Comparison of ENCODE assay signal across 8 mouse cellular contexts in the genomic region with DNA sequence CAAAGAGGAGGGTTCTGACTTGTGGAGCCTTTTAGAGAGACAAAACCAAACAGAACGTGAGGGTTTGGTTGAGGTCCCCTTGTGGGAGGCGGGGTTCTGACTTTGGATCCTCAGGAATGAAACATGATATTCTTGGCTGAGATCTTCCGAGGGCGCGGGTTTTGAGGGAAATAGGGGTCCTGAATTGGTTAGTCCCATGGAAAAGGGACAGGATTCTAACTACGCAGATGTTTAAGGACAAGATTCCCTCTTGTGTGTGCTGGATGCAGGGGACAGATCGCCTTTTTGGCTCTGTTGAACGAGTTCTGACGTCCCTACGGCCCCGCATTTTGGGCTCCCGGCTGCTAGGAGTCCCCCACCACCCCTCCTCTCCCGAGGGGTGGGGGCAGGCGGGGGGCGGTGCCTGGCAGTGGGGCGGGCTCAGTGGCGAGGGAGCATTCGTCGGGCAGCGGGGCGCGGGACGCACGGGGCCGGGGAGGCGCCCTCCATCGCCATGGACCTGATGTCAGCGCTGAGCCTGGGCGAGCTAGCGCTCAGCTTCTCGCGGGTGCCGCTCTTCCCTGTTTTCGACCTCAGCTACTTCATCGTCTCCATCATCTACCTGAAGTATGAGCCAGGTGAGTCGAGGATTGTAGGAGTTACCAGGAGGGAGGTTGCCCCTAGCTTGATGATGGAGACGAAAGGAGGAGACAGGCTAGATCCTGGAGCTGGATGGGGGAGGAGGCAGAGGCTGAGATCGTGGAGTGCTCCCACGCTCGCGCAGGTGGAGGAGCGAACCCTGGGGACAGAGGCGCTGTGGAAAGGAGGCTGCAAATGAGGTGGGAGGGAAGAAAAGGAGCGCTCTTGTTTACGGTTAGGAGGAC. TPM values are rescaled to one million over a fixed set of nuclear protein-coding genes. Genes with fewer than 3 reads are reported as not detected.
DNase-seq lines count a peak whose midpoint lies in the region; ATAC-seq and TF ChIP-seq lines count a peak whose summit lies in the region.

A gene (plus strand): TSS at position 445 of the 863 bp plus-strand sequence.

- no peak for TF ChIP-seq CTCF in hindbrain, postnatal 0 days (IDR thresholded peaks at IDR 0.05; ENCODE audit: low read depth)

- peaks cover 21% of the 10 kb centered on the region for H3K36me3 ChIP-seq in hindbrain, postnatal 0 days (ENCODE audit: insufficient read depth, low read length)

- 1% methylated on average over 45 of the region's 45 CpGs for WGBS in hindbrain, postnatal 0 days

- no peaks in the 10 kb centered on the region for H3K27me3 ChIP-seq in hindbrain, postnatal 0 days (ENCODE audit: insufficient read depth, low read length)

- H3K4me3 ChIP-seq in hindbrain, postnatal 0 days (ENCODE audit: low read length) = peak within 1 kb of the TSS; percentile 79

- peak within 1 kb of the TSS; percentile 91 for H3K27ac ChIP-seq in hindbrain, postnatal 0 days

- H3K4me2 ChIP-seq in hindbrain, postnatal 0 days (ENCODE audit: low read depth, low read length) = peak within 1 kb of the TSS; percentile 93

- peak; percentile 78 for DNase-seq in adipocyte (ENCODE audit: low spot score)
- peak; percentile 80 to 83 for DNase-seq in gastrocnemius, adult 8-10 months (ENCODE audit: low spot score in 2 of 2)
- peak; percentile 75 for DNase-seq in hindbrain, postnatal 0 days (ENCODE audit: low spot score)
- DNase-seq in left cerebral cortex, postnatal 10 days (ENCODE audit: extremely low spot score in 1 of 2, low spot score in 2 of 2) = peak; percentile 61 to 90
- peak; percentile 87 for DNase-seq in right cerebral cortex, postnatal 25 days
- DNase-seq in urinary bladder, postnatal 36 days (ENCODE audit: low spot score in 2 of 2) = peak; percentile 74 to 76

- no peaks in the 10 kb centered on the region for H3K9me3 ChIP-seq in hindbrain, postnatal 0 days (ENCODE audit: low read length)

- intact Hi-C loops in left cerebral cortex, postnatal 10 days (cut with DNase I) = no loop called here

- H3K4me1 ChIP-seq in hindbrain, postnatal 0 days (ENCODE audit: insufficient read depth, low read length) = peaks cover 11% of the 10 kb centered on the region

- H3K9ac ChIP-seq in hindbrain, postnatal 0 days (replicated peaks; ENCODE audit: low read length) = peak within 1 kb of the TSS; percentile 71

- peak; percentile 26 for ATAC-seq in common myeloid progenitor, adult 5-6 weeks (replicated peaks; ENCODE audit: low read depth, poor library complexity, severe bottlenecking)
- ATAC-seq in hindbrain, postnatal 0 days = peak; percentile 44
- peak; percentile 39 for ATAC-seq in megakaryocyte progenitor cell, adult 5-6 weeks (replicated peaks; ENCODE audit: poor library complexity)

RNA-seq across cellular contexts. Expression of the gene that starts here (rescaled TPM):
- total RNA-seq in common myeloid progenitor, adult 5-6 weeks (2017) = 0.59 and 0.97 TPM in 2 replicates
- 1,000 to 10,000 TPM; 1,273 to 1,305 (median 1,290) TPM for total RNA-seq in gastrocnemius, adult 8-10 months (2022)
- total RNA-seq in hindbrain, postnatal 0 days (2014; rRNA removed) = 63.4 and 71.8 TPM in 2 replicates
- 42.4 and 47.7 TPM in 2 replicates for polyA plus RNA-seq in hindbrain, postnatal 0 days (2015; fragmentation: Nextera tagmentation; extraction: Ambion mirVana)
- 10 to 100 TPM; 91.3 to 98.5 TPM for total RNA-seq in left cerebral cortex, postnatal 10 days (2021)
- 0.42 and 1.1 TPM in 2 replicates for total RNA-seq in megakaryocyte progenitor cell, adult 5-6 weeks (2015)
- total RNA-seq in megakaryocyte progenitor cell, adult 5-6 weeks (2017) = 0.58 and 1.6 TPM in 2 replicates

Comparison
In these comparisons a context has a peak if more than half of its experiments do, and no peak if none do; other contexts are left out.
1. Peak in every context shown above with its lines: DNase-seq, ATAC-seq, H3K4me3 ChIP-seq and H3K27ac ChIP-seq.
2. RNA of the gene that starts here (total RNA-seq): 1,273 to 1,305 TPM in gastrocnemius, adult 8-10 months, 91.3 to 98.5 TPM in left cerebral cortex, postnatal 10 days and 63.4 to 71.8 TPM in hindbrain, postnatal 0 days; 0.42 to 1.6 TPM in megakaryocyte progenitor cell, adult 5-6 weeks and 0.59 to 0.97 TPM in common myeloid progenitor, adult 5-6 weeks; every median in the first group is over 10 times any median in the second.
3. RNA of the gene that starts here (total RNA-seq): 1,273 to 1,305 TPM in gastrocnemius, adult 8-10 months; 91.3 to 98.5 TPM in left cerebral cortex, postnatal 10 days and 63.4 to 71.8 TPM in hindbrain, postnatal 0 days; every median in the first group is over 10 times any median in the second.
4. Peak in ATAC-seq in common myeloid progenitor, adult 5-6 weeks; RNA of the gene not detected or under 1 TPM.